Mouse (Mus musculus) liver, adult 2 months (tissue): ENCODE data around the gene Ptcra. TPM values are rescaled to one million over a fixed set of nuclear protein-coding genes. Genes with fewer than 3 reads are reported as not detected.

Experiments used
- DNase-seq: peaks from one replicate; pipeline ENCODE4 v3.0.0-alpha.2; 2011; ENCODE audit warnings: low read depth, low spot score; ENCODE audit errors: extremely low read depth
- H3K27ac ChIP-seq: fragments of 200-500 bp; replicated peaks from 2 replicates; pipeline ENCODE4 v1.5.1; 2012; ENCODE audit warnings: low read depth, mild to moderate bottlenecking, control low read depth, inconsistent platforms, low read length; ENCODE audit not compliant: insufficient read depth
- H3K27me3 ChIP-seq: fragments of 200-500 bp; 2 replicates; pipeline ENCODE4 v1.6.1; 2012; ENCODE audit warnings: mild to moderate bottlenecking, moderate library complexity, low read length, inconsistent platforms; ENCODE audit not compliant: control insufficient read depth, insufficient read depth
- H3K36me3 ChIP-seq: fragments of 200-500 bp; 2 replicates; pipeline ENCODE4 v1.6.1; 2012; ENCODE audit warnings: low read length, inconsistent platforms; ENCODE audit not compliant: control insufficient read depth, insufficient read depth
- H3K4me1 ChIP-seq: fragments of 200-500 bp; 2 replicates; pipeline ENCODE4 v1.6.1; 2011; ENCODE audit warnings: low read length; ENCODE audit not compliant: control insufficient read depth, insufficient read depth
- H3K4me3 ChIP-seq: fragments of 200-500 bp; 2 replicates; pipeline ENCODE4 v1.5.1; 2011; ENCODE audit warnings: low read depth, mild to moderate bottlenecking, control low read depth, low read length, moderate library complexity; ENCODE audit not compliant: insufficient read depth
- H3K79me2 ChIP-seq: fragments of 200-500 bp; 2 replicates; pipeline ENCODE4 v1.6.1; 2012; ENCODE audit warnings: inconsistent platforms, mild to moderate bottlenecking, low read length, moderate library complexity; ENCODE audit not compliant: control insufficient read depth, insufficient read depth
- H3K9ac ChIP-seq: fragments of 200-500 bp; 2 replicates; pipeline ENCODE4 v1.6.1; 2012; ENCODE audit warnings: low read depth, mild to moderate bottlenecking, control low read depth, inconsistent platforms, low read length
- CTCF ChIP-seq: fragments of 200-500 bp; IDR thresholded peaks from 2 replicates; pipeline ENCODE4 v1.5.1; 2011; ENCODE audit warnings: low read depth, low read length, control low read depth
- POLR2A ChIP-seq: fragments of 200-500 bp; IDR thresholded peaks from 2 replicates; pipeline ENCODE4 v1.6.1; 2011; ENCODE audit warnings: low read length, control low read depth; ENCODE audit not compliant: insufficient read depth; ENCODE audit errors: extremely low read depth
- WGBS: fragments of 180-500 bp; shearing (Covaris S2); methylation state at CpG from one replicate; pipeline ENCODE4 v1.1.7; 2018; 5-methylcytosine and 5-hydroxymethylcytosine counted together
- polyA plus RNA-seq: library from polyadenylated mRNA; depleted of rRNA; stranded (reverse); fragments of >200 nt; gene quantifications from 2 replicates; pipeline ENCODE4 v1.2.3, GENCODE M21; 2012; rRNA removed
- total RNA-seq: library from RNA; depleted of rRNA; stranded (reverse); fragments of >200 nt; gene quantifications from 2 replicates; pipeline ENCODE4 v1.2.3, GENCODE M21; 2014; rRNA removed

The Ptcra gene
- total and polyA plus RNA-seq, 2 experiments, result 0.06 TPM; not detected in 1

DNA sequence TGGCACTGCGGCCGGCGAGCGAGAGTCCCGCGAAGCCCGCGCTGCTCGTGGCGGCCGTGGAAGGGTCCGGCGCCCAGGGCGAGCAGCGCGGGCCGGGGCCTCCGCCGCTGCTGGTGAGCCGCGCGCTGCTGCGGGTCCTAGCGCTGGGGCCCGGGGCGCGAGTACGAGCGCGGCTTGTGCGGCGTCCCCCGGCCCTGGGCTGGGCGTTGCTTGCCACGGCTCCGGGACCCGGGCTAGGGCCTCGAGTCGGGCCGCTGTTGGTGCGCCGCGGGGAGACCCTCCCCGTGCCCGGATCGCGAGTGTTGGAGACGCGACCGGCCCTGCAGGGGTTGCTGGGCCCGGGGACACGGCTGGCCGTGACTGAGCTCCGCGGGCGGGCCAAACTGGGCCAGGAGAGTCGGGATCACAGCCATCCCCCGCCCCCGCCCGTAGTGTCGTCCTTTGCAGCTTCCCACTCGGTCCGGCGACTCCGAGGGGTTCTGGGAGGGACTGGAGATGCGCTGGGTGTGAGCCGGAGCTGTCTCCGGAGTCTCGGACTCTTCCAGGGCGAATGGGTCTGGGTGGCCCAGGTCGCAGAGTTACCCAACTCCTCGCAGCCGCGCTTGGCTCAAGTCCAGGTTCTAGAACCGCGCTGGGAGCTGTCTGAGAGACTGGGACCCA lies 51.8 kb downstream of the Ptcra start:
- peak overlapping the region; percentile 93 for H3K27ac ChIP-seq
- peak; percentile 61 for DNase-seq
- H3K4me1 ChIP-seq, result peaks cover 9% of the 10 kb centered on the region
- peaks cover 15% of the 10 kb centered on the region; the same call in 1 of the 2 replicates for H3K36me3 ChIP-seq
- WGBS, result under 1% methylated on average over 75 of the region's 76 CpGs
- H3K9ac ChIP-seq, result peak overlapping the region; percentile 99
- peaks cover 13% of the 10 kb centered on the region for H3K79me2 ChIP-seq
- TF ChIP-seq CTCF, result no peak
- TF ChIP-seq POLR2A, result peak; percentile 34; the same call in 1 of the 2 replicates
- peak overlapping the region; percentile 97 for H3K4me3 ChIP-seq
- H3K27me3 ChIP-seq, result no peaks in the 10 kb centered on the region

DNA sequence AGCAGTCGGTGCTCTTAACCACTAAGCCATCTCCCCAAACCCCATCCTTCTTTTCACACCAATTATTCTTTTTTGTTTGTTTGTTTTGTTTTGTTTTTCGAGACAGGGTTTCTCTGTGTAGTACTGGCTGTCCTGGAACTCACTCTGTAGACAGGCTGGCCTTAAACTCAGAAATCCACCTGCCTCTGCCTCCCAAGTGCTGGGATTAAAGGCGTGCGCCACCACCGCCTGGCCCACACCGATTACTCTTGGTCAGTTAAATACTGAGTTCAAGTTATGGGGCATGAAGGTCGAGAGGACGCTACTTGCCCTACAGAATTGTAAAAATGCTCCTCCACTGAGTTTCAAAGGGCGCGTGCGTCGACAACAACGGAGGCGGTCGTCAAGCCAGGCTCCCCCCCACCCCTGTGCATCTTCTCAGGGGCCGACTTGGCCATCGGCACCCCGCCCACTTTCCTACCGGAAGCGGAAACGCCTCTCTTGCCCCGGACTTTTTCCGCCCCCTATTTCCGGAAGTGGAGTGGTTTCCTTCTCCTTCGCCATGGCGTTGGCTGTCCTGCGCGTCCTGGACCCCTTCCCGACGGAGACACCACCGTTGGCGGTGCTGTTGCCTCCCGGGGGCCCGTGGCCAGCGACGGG lies 52.4 kb downstream of the Ptcra start, which contains the start of gene Pex6:
Gene Pex6, plus strand, starts transcription at position 505 of the 639 bp plus-strand sequence.
- H3K27me3 ChIP-seq, result no peaks in the 10 kb centered on the region
- peaks cover 13% of the 10 kb centered on the region for H3K79me2 ChIP-seq
- H3K36me3 ChIP-seq, result peaks cover 12% of the 10 kb centered on the region; the same call in 1 of the 2 replicates
- TF ChIP-seq POLR2A (peak; percentile 85; the same call in 1 of the 2 replicates), CTCF (no peak)
- peak; percentile 81 for DNase-seq
- H3K4me1 ChIP-seq, result peaks cover 9% of the 10 kb centered on the region
- peak within 1 kb of the TSS; percentile 97 for H3K4me3 ChIP-seq
- H3K27ac ChIP-seq, result peak within 1 kb of the TSS; percentile 93
- 6% methylated on average over 36 of the region's 36 CpGs for WGBS
- peak within 1 kb of the TSS; percentile 99 for H3K9ac ChIP-seq

DNA sequence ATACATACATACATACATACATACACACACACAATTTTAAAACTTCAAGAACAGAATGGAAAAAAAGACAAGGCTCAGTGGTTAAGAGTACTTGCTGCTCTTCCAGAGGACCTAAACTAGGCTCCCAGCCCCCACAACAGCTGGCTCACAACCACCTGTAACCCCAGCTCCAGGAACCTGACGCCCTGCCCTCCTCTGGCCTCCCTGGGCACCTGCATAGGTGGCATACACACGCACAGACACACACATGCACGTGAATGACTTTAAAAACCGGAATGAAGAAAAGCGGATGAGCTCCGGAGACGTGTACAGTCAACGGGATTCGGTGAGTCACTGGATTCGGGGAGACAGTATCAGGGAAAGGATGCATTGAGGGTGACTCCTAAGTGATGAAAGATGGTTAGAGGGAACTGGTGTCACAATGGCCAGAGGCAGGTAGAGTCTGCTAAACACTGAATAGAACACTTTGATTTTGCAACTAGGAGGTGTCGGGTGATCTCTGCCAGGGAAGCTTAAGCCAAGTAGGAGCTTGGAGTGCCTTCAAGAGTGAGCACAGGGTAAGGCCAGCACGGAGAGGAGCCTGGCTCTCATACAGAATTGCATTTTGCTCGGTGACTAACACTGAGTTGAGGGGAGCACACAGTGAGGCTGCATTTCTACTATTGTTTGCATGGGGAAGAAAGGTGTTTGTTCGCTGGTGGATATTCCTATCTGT lies 57.0 kb downstream of the Ptcra start:
- Histone ChIP-seq H3K27ac (no peak overlapping the region), H3K79me2 (peaks cover 17% of the 10 kb centered on the region; the same call in 1 of the 2 replicates), H3K4me3 (no peak overlapping the region), H3K4me1 (peaks cover 10% of the 10 kb centered on the region), H3K27me3 (no peaks in the 10 kb centered on the region), H3K36me3 (no peaks in the 10 kb centered on the region), H3K9ac (no peak overlapping the region)
- 85% methylated on average over 14 of the region's 14 CpGs for WGBS
- DNase-seq, result peak; percentile 64
- TF ChIP-seq CTCF (no peak), POLR2A (no peak)

Other genes starting within 250 kb of the Ptcra start
- gene Cul9, start 217.3 kb downstream of the Ptcra start, total RNA-seq, result 4.1 and 5.1 TPM in 2 replicates
- gene Cul9, start 217.3 kb downstream of the Ptcra start, polyA plus RNA-seq, result 5.7 and 10.1 TPM in 2 replicates
- 3.4 and 5.4 TPM in 2 replicates for gene Srf, start 207.5 kb downstream of the Ptcra start, total RNA-seq
- 32.2 and 45.6 TPM in 2 replicates for gene Srf, start 207.5 kb downstream of the Ptcra start, polyA plus RNA-seq
- gene Ptk7, start 134.2 kb downstream of the Ptcra start, total RNA-seq, result 0.65 and 0.87 TPM in 2 replicates
- 0.40 and 0.66 TPM in 2 replicates for gene Ptk7, start 134.2 kb downstream of the Ptcra start, polyA plus RNA-seq
- 48.1 and 49.0 TPM in 2 replicates for gene Klc4, start 117.7 kb downstream of the Ptcra start, total RNA-seq
- gene Klc4, start 117.7 kb downstream of the Ptcra start, polyA plus RNA-seq, result 46.6 and 55.5 TPM in 2 replicates
- 58.5 and 71.1 TPM in 2 replicates for gene Mrpl2, start 117.5 kb downstream of the Ptcra start, total RNA-seq
- 95.1 and 97.3 TPM in 2 replicates for gene Mrpl2, start 117.5 kb downstream of the Ptcra start, polyA plus RNA-seq
- 5.0 and 5.4 TPM in 2 replicates for gene Cul7, start 113.4 kb downstream of the Ptcra start, total RNA-seq
- gene Cul7, start 113.4 kb downstream of the Ptcra start, polyA plus RNA-seq, result 5.6 and 7.1 TPM in 2 replicates
- gene Rrp36, start 89.4 kb downstream of the Ptcra start, total RNA-seq, result 20.3 TPM in 2 replicates
- 31.6 and 33.5 TPM in 2 replicates for gene Rrp36, start 89.4 kb downstream of the Ptcra start, polyA plus RNA-seq
- gene Mea1, start 84.9 kb downstream of the Ptcra start, total RNA-seq, result 52.4 and 60.4 TPM in 2 replicates
- 55.2 and 65.9 TPM in 2 replicates for gene Mea1, start 84.9 kb downstream of the Ptcra start, polyA plus RNA-seq
- 23.9 and 44.0 TPM in 2 replicates for gene Klhdc3, start 82.8 kb downstream of the Ptcra start, total RNA-seq
- 68.8 and 74.6 TPM in 2 replicates for gene Klhdc3, start 82.8 kb downstream of the Ptcra start, polyA plus RNA-seq
- gene Ppp2r5d, start 58.6 kb downstream of the Ptcra start, total RNA-seq, result 13.6 and 14.8 TPM in 2 replicates
- 22.8 and 24.0 TPM in 2 replicates for gene Ppp2r5d, start 58.6 kb downstream of the Ptcra start, polyA plus RNA-seq
- 39.5 and 46.4 TPM in 2 replicates for gene Pex6, start 52.2 kb downstream of the Ptcra start, total RNA-seq
- 94.8 and 104 TPM in 2 replicates for gene Pex6, start 52.2 kb downstream of the Ptcra start, polyA plus RNA-seq
- 3,482 and 4,252 TPM in 2 replicates for gene Gnmt, start 34.5 kb downstream of the Ptcra start, total RNA-seq
- gene Gnmt, start 34.5 kb downstream of the Ptcra start, polyA plus RNA-seq, result 4,950 and 5,107 TPM in 2 replicates
- 28.5 and 28.6 TPM in 2 replicates for gene Cnpy3, start 11.5 kb downstream of the Ptcra start, total RNA-seq
- 38.3 and 40.7 TPM in 2 replicates for gene Cnpy3, start 11.5 kb downstream of the Ptcra start, polyA plus RNA-seq
- gene 2310039H08Rik, start 8.9 kb upstream of the Ptcra start, total RNA-seq, result 97.6 and 124 TPM in 2 replicates
- gene 2310039H08Rik, start 8.9 kb upstream of the Ptcra start, polyA plus RNA-seq, result 167 and 185 TPM in 2 replicates
- gene Rpl7l1, start 19.0 kb upstream of the Ptcra start, total RNA-seq, result 41.2 and 43.6 TPM in 2 replicates
- gene Rpl7l1, start 19.0 kb upstream of the Ptcra start, polyA plus RNA-seq, result 21.6 and 24.6 TPM in 2 replicates
- 7.9 and 13.5 TPM in 2 replicates for gene Bicral, start 94.8 kb upstream of the Ptcra start, total RNA-seq
- gene Bicral, start 94.8 kb upstream of the Ptcra start, polyA plus RNA-seq, result 3.2 and 3.9 TPM in 2 replicates
- gene Tbcc, start 127.0 kb upstream of the Ptcra start, total RNA-seq, result 8.5 and 10.0 TPM in 2 replicates
- gene Tbcc, start 127.0 kb upstream of the Ptcra start, polyA plus RNA-seq, result 16.0 and 17.0 TPM in 2 replicates
- not detected in 2 replicates for gene Prph2, start 146.7 kb upstream of the Ptcra start, total RNA-seq
- 0.02 TPM in 1 of 2 replicates, not detected in the other for gene Prph2, start 146.7 kb upstream of the Ptcra start, polyA plus RNA-seq
- 36.0 and 37.4 TPM in 2 replicates for gene Ubr2, start 246.8 kb upstream of the Ptcra start, total RNA-seq
- gene Ubr2, start 246.8 kb upstream of the Ptcra start, polyA plus RNA-seq, result 20.8 and 29.9 TPM in 2 replicates